Mouse (Mus musculus) erythroblast, embryonic 14.5 days (primary cell): ENCODE data around the gene Tph1.

Source experiments
- GATA1 ChIP-seq: IDR thresholded peaks from 2 replicates; pipeline ENCODE4 v1.6.1; 2012; ENCODE audit warnings: low read length, inconsistent platforms, mixed read lengths
- TAL1 ChIP-seq: IDR thresholded peaks from 3 replicates; pipeline ENCODE4 v1.6.1; 2012; ENCODE audit warnings: low read length, inconsistent platforms, mixed read lengths

DNA sequence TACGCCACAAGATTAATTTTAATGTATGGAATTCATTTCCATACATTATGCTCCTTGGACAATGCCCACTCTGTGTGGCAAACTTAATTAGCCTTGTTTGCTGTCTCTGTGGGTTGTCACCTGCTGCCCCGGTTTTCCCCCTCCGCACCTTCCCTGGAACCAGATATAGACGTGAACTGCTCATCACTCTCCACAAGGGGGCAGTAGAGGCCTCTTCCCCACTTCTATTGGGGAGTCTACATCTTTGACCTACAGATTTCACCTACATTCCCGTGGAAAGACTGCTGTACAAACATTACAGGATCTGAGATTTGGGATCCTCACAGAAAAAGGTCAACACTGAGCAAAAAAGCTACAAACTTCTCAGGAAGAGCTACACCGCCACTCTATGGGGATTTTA, 42.2 kb upstream of the Tph1 start:
- TF ChIP-seq GATA1 = no peak
- TF ChIP-seq TAL1 = no peak
